Mouse (Mus musculus) natural killer cell, adult 2 months (primary cell): Measurements from ENCODE around the gene Synrg.

Experiments used
- DNase-seq, 2 experiments: peaks; one replicate each; pipeline ENCODE4 v3.0.0; 2022; ENCODE audit warnings: low spot score in 2 of 2

Gene Synrg

GRCm38 (mm10) chr11:84040621-84041020 lies 76.4 kb downstream of the Synrg start:
- no peak for DNase-seq

DNA sequence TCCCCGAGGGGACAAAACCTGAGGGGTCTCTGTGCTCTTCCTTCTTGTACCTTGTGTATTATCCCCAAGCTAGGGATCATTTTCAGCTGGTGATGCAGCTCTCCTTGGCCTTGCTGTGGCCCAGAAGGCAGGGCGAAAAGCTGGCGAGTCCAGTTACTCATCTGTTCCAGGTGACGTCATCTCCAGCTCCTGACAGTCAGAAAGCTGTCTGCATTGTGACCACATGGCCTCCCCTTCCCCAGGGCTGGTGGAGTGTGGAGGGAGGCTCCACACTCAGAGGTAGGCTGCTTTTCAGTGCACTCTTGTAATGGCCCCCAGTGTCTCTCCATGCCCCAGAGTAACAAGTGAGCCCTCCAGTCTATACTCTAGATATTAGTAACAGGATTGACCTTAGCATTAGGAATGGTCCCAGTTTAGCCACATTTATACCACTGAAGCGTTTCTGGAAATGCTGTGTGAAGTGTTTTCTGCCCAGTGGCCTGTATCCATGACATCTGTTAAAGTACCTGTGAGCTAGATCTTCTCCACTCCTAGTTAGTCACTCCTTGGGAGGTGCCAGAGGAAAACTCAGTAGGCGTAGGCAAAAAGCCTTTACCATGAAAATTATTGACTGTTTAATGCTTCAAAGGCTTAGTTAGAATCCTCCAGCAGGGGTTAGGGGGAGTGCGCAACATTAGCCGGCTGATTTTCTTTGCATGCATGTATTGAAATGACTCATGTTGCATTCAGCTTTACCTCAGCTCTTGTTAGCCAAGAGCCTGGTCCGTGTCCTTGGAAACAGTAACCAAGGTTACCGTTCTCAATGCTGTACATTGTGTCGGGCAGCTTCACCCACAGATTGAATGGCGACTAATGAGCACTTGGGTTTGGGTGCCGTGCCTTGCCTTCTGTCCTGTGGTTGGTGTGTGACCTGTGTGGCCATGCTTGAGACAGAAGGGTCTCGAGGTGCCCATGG lies 78.9 kb downstream of the Synrg start:
- no peak for DNase-seq

GRCm38 (mm10) chr11:84044988-84045387 lies 80.8 kb downstream of the Synrg start:
- DNase-seq = no peak

GRCm38 (mm10) chr11:84047270-84047669 lies 83.0 kb downstream of the Synrg start:
- DNase-seq = no peak

- no peak for DNase-seq
Observed at GRCm38 (mm10) chr11:84048411-84048810, 84.2 kb downstream of the Synrg start.

GRCm38 (mm10) chr11:84053055-84053454 lies 88.8 kb downstream of the Synrg start:
- no peak for DNase-seq

DNA sequence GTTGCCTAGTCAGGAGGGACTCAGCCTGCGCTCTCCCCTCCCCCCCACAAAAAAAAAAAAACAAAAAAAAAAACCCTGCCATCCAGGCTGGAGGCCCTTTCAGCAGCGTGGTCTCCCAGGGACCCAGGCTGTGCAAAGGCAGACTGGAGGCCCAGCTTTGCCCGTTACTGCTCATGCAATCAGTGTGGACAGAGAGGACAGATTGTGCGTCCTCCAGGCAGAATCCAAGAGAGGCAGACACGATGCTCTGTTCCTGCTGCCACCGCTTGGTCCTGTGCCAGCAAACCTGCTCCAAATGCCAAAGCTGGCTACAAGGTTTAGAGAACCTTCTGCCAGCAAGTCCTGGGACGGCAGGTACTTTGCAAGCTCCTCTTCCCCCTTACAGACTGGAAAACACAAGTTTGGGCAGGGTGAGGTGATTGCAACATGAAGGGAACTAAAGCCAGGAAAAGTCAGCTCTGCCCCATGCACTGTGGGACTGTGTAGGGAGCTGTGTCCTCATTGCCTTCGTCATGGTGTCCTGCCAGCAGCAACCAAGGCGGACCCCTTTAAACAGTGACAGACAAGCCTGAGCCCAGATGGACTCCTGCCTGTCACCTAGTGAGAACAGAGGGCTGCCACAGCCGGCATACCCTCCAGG lies 89.4 kb downstream of the Synrg start:
- no peak for DNase-seq

DNA sequence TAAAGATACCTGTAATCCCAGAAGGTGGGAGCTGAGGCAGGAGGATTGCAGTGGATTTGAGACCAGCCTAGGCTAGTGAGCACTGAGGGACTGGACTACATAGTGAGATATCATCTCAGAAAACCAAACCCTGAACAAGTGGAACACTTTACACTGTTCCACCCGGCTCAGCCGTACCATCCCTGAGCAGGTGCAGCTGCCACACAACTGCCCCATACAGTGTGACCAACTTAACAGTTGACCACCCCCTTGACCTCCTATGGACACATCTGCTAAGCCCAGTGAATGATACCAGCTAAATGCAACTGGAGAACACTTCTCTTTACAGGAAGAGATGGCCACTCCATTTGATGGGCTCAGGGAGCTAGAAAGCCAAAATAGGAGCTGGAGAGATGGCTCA lies 93.2 kb downstream of the Synrg start:
- DNase-seq = no peak

GRCm38 (mm10) chr11:84059784-84060183 lies 95.6 kb downstream of the Synrg start:
- no peak for DNase-seq

DNA sequence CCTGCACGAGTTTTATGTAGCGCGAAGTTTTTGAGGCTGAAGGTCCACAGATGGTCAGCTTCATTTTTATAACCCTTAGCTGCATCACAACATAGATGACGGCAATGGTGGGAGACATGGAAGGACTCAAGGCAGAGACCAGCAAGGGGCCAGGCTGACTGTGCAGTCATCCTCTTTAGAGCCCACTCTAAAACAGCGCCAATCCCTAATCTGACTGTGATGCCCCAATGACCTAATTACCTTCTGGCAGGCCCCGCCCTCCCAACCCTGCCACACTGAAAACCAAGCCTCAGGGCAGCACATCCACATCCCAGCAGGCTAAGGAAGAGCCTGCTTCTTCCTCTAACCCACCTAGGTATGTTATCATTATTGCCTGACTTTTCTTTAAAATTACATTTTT lies 96.4 kb downstream of the Synrg start:
- no peak for DNase-seq

- no peak for DNase-seq
Observed at GRCm38 (mm10) chr11:84061881-84062280, 97.7 kb downstream of the Synrg start.

DNA sequence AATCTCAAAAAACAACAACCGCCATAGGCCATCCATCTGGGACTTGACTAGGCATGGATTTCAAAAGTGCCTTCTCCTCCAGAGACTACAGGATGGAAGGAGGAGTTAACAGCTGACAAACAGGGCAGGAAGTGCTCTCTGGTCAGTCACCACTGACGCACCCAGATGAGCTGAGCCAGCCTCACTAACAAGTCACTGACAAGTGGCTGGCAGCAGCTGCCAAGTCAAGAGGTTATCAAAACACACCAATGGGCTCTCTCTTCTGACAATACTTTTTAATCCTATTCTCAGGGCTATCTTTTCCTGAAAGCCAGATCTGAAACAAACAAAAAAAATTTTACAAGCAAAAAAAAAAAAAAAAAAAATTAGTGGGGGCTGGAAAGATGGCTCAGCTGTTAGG lies 98.6 kb downstream of the Synrg start:
- no peak for DNase-seq

- DNase-seq = no peak
Observed at GRCm38 (mm10) chr11:84063631-84064209, 99.5 kb downstream of the Synrg start.

GRCm38 (mm10) chr11:84066071-84066481 lies 101.8 kb downstream of the Synrg start:
- no peak for DNase-seq

DNA sequence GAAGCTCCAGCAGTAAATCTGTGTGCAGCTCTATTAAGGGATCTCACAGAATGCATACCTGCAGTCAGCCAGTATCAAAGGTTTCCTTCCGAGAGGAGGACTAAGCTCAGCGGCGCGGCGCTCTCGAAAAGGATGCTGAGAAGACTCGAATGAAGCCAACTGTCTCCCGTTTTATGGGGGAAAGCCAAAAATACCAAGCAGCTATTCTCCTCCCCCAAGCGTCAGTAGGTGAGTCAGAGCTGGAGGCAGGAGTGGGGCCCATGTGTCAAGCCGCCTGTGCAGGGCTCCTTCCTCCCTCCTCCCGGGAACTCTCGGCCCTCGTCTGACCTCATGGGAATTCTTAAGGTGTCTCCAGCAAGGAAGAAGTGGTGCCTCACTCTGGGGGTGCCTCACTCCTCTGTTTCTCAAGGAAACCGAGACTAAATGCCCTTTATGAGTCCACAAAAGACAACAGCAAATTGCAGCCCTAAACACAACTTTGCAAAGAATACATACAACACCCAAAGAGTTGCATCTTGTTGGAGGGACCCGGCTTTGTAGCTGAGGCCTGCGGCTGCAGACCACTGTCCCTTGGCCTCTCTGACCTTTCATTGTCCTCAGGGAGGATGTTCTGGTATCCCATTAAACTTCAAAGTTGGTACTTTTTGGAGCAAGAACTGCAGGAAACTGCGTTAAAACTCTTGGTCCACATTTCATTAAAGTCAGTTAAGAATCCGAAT lies 102.9 kb downstream of the Synrg start:
- DNase-seq = peak in 1 of 2 experiments; percentile 10

DNA sequence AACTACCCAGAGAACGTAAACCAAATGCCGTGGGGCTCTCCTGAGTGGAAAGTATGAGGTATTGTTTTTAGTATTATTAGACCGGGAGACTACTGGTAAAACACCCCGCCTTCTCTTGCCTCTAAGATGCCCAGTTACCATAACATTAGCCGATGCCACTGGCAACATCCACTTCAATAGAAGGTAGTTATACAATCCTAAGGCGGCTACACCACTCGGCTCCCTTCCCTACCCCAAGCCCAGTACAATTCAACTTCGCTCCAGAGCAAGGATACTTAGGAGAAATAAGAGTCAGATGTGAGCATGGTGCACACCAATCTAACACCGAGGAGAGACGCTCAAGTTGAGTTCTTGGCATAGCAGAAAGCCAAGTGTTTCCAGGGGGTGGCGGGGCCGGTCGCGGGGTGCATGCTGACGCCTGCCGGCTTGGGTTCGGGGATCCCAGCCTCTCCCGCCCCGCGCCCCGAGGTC lies 103.5 kb downstream of the Synrg start:
- DNase-seq = no peak

- peak; percentile 32 for DNase-seq
Observed at GRCm38 (mm10) chr11:84068191-84069033, 104.2 kb downstream of the Synrg start.

GRCm38 (mm10) chr11:84069034-84069370 lies 104.8 kb downstream of the Synrg start, which contains the start of gene Dusp14:
TSS of gene Dusp14 (minus strand) at chr11:84069261.
- DNase-seq = no peak

DNA sequence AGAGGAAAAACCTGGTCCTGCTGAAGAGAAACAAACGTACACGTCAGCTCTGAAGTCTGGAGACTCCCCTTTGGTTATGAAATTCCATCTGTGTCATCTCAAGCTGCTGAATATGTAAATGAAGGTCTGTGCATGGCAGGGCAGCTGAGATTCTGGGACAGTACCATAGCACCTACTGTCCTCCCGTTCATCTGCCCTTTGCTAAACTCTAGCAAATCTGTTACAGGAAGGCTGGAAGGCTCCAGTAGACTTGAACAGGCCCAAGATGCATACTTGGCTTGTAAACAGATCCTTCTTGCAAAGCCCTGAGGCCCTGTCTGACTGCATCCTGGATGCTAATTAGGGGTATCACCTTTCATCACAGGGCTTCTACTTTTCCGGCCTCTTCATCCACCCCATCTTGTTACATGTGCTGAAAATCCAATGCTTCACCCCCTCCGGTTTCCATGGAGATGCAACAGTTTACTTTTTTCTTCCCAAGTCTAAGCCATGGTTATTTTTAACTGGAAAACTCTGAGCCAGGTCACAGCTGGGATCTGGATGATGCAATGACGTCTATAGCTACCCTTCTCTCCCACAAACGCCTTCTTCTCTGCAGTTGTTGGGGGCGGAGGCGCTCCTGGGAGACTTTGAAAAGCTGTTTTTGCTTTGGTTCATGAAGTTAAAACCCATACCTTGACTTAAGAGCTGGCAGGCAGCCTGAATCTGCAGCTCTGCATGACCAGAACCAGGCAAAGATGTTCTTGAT lies 108.8 kb downstream of the Synrg start:
- no peak for DNase-seq
